Mouse (Mus musculus) retina, postnatal 7 days (tissue): Measurements from ENCODE around the gene Tmco3.

Source experiments
- DNase-seq: peaks from one replicate; pipeline ENCODE4 v3.0.0-alpha.2; 2012; ENCODE audit warnings: low read depth, low spot score

Gene Tmco3

DNA sequence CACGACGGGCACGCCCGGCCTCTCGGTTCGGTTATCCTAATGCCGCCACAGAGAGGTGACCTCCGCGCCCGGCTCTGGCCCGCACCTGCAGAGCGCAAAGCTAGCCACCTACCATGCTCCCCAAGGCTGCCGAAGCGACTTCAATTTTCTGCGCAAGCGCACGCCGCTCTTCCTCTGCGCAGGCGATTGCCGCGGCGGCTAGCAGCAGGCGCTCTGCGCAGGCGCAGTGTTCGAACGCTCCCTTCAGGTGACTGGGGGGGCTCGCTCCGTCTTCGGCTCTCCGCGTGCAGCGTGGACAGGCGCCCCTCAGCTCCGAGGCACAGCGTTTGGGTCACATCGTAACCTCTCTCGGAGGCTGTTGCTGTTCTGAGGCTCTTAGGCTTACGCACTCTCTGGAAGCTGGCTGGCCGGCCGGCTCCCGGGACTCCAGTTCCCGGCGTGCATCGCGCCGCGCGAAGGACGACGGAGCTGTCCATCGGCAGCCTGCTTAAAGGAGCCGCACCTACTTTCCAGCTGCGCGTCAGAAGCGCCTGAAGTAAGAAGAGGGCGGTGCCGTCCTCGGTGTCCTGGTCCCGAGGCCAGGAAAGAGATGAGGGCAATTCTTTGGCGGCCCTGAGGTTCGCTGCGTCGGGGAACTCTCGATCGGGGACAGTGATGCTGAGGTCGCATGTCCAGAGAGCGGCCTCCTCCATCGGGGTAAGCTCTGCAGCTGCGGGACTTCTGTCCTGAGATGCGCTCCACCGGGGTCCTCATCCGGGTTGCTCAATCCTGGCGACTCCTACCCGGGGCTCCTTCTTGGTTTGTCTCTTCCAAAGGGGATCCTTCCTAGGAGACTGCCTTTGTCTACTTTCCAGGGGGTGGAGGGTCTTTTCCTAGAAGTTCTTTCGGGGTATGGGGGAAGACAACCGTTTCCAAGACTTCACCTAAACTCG lies at the start of gene Tmco3, which contains the start of gene Dcun1d2:
Tmco3 (plus strand) TSS at position 499 of the 932 bp plus-strand sequence.
Dcun1d2 (minus strand) TSS at position 440 of the 932 bp plus-strand sequence.
- DNase-seq, result peak; percentile 93

DNA sequence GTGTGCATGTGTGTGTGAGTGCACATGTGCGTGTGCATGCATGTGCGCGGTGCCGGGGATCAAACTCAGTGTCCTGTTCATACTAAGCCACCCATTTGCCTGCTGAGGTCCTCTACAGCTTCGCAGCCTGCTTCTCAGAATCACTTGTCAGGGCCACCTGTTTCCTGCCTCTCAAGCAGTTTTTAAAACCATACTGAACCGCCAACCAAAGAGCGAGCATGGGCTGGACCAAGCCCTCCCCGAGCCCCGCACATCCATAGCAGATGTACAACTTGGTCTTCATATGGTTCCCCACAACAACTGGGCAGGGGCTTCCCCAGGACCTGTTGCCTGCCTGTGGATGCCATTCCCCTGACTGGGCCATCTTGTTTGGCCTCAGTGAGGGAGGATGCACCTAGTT lies 47.9 kb upstream of the Tmco3 start:
- no peak for DNase-seq

DNA sequence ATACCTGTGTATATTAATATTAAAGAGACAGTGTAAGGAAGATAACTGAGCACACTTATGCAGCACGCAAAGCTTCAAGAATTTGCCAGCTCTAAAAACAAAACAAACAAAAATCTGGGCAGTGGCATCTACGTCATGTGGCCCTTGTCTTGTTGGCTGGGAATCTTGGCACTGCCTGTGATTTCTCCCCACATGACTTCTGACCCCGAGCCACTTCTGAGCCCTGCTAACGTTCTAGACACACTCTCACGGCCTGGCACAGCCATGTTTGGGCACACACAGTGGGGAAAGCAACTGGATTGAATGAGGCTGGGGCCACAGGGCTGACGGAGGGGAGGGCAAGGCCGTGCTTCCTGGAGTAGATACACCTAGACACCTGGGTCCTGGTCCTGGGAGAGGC lies 47.3 kb upstream of the Tmco3 start:
- no peak for DNase-seq

DNA sequence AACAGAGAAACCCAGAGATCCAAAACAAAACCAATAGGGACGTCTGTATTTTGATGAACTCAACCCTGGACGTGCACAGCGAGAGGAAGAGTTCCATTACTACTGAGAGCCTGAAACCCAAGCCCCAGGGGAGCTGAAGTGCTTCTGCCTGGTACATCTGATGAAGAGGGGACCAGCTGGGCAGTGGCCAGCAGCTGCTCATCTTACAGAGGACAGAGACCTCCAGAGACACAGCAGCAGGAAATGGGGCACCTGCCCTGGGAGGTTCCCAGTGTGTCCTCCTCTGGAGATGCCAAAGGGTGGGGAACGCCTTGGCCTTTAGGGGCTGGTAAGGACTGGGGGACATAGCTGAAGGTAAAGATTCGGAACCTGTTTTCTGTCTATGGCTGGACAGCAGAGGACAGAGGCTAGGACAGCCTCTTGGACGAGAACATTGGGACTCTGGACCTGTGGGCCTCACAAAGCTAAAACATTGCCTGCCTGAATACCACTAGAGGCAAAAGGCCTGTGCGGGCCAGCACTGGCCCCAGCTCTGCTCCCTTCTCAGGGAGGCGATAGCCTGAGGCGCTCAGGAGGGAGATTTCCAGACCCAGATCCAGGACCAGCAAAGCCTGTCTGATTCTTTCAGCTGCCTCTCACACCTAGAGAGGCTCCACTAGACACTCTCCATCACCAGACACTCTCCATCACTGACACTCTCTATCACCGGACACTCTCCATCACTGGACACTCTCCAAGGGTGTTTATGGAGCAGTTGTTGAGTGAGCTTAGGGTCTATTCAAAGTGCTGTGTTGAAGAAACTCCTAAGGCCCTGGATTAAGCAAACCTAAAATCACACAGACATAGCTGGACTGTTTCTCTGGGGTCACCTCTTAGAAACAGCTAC lies 44.8 kb upstream of the Tmco3 start:
- DNase-seq, result no peak

DNA sequence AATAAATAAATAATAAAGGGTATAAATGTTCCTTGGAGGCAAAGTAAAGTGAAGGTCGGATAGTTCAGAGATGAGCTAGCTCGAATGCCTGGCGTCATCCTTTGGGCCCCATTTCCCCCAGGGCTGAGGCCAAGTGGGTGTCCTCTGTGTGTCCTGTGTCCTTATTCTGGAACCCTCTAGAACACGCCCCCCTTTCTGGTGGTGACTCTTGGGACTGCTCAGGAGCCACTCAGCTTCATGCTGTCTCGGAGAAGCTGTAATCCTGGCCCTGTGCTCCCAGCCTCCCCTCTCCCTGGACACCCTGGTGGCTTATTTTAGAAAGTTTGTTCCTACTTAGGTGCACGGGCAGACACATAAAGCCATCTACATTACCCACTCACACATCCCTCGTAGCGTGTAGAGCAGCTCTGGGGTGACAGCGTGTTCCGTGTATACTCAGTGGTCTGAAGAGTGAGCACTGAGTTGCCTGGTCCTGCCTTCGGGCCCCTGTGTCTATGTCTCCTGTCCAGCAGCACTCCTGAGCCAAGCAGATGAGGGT lies 43.6 kb upstream of the Tmco3 start:
- DNase-seq, result no peak

DNA sequence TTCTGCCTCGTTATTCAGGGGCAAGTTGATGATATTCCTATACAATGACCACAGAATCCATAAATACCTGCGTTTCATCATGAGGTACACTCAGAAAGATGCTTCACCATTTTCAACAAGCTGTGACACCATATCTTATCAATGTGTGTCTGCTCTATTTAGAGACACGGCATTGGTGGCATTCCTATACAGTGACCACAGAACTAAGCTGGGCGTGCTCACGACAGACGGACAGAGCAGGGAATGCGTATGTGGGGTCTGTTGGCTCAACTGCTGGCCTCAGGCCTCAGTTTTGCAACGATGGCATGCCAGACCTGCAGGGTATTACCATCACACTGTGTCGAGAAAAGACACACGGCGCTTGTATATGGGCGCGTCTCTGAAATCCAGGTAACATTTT lies 35.2 kb upstream of the Tmco3 start:
- DNase-seq, result no peak

DNA sequence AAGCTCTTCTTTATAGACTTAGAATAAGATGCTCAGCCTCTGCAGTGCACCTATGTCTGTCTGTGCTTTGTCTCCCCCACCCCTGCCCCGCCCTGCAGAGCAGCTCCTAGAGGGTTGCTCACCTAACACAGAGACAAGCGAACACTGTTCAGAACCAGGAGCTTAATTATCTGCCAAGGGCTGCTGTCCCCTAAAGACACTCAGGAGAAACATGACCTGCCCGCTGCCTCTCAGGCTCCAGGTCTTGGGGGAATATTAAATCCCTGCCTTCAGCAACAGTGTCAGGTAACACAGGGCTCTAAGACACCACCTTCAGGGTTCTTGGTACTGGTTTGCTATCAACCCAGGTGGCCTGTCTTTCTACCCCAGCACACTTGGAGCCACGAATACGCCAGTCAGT lies 34.6 kb upstream of the Tmco3 start:
- DNase-seq, result no peak

DNA sequence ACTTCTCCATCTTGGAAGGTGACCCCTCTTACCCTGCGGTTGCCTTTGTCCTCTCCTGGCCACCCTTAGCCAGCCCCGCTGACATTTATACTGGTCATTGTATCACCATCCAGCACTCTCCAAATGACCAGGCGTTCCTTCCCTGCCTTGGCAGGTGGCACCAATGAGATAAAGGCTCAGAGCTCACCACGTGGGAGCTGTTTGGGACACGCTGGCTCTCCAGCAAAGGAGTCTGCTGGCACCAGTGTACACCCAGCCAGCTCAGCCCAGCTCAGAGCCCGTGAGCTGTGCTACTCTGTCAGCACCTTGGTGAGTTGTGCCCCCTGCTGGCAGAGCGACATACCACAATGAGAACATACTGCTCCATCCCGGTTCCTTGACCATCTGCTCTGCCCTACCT lies 34.0 kb upstream of the Tmco3 start, which contains the start of gene Adprhl1:
Adprhl1 (minus strand) TSS at position 144 of the 400 bp plus-strand sequence.
- peak; percentile 71 for DNase-seq

DNA sequence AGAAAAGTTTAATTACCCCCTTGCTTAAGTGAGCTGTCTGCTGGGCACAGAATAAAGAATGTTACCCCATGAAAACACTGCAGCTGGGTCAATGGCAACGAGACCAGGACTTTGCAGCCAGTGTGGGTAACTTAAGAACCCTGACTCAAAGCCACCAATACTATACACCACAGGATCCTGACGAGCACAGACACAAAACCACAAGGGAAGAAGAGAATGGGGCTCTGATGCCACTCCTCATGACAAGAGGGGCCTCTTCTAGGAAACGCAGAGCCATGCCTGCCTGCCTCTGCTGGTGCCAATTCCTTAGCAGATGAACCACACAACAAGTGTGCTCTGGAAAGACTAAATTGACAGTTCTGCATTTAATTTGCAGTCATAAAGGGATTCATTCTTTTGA lies 24.6 kb upstream of the Tmco3 start:
- no peak for DNase-seq

DNA sequence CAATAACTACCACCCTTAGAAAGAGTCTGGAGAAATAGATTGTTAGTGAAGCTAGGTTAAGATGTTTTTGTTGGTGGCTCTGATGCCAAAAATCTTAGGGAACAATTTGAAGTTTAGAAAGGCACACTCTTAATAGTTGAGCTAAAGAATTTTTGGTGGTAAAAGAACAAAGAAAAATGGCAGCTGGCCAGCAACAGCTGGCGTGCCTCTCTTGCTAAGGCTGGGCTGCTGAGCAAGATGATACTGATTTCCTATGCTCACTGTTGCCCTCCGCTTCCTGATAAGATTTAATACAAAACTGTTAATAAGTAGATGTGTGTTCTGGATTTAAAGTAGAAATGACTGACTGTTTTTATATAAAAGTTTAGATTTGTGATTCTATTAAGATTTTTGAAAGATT lies 20.4 kb upstream of the Tmco3 start:
- no peak for DNase-seq

DNA sequence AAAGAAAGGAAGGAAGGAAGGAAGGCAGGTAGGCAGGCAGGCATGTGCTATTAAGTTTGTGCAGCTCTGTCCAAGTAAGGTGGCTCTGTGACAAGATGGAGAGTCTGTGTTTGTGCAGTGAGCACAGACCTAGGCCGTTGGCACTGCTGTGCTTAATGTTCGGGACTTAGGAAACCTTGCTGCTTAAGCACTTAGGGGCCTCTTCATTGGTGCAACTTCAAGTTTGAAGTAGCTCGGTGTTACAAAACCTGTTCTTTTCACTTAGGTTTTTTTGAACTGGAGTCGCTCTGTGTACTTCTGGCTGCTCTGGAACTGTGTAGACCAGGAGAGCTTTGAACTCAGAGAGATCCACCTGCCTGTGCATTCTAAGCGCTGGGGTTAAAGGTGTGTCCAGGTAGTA lies 15.2 kb upstream of the Tmco3 start:
- no peak for DNase-seq

DNA sequence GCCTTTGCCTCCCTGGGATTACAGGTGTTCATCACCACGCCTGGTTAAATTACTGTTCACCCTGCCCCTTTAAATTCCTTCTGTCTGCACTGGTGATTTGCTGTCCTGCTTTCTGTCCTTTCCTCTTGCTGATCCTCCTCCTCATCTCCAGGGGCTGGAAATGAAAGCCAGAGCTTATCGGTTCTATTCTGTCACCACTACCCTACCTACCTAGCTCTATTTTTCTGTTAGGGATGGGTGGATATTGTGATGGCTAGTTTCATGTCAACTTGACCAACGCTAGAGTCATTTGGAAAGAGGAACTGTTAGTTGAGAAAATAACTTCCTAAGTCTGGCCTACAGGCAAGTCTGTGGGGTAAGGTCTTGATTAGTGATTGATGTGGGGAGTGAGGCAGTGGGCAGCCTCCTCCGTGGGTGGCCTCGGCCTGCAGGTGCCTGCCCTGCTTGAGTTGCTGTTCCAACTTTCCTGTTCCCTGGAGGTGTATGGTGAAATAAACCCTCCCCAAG lies 11.0 kb upstream of the Tmco3 start:
- DNase-seq, result no peak

DNA sequence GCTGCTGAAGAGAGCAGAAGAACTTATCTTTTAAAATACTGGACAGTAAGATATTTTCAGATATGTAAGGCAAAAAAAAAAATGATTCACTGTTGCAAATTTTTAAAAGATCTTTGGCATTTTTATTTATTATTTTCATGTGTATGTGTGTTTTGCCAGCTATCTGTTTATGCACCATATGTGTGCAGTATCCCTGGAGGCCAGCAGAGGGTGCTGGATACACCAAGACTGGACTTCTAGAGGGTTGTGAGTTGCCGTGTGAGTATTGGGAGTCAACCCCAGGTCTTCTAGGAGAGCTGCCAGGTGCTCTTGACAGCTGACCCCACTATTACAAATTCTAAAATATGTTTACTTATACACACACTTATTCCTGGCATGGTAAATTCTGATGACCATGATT lies 4.8 kb upstream of the Tmco3 start:
- no peak for DNase-seq

DNA sequence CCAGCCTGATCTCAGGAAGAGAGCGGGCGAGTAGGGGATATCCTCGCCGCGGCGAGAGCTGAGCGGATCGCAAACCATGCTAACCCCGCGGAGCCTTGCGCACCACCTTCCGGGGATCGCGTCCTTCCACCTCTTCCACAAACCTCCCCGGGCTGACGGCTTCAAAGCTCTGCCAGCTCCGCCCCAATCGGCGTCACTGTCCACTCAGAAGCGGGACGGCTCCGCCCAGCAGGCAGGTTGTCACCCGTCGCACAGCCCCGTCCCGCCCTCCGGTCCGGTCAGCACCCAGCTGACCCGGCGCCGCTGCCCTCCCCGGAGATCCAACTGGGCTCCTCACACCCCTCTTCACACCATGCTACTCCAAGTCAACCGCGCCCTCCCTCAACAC lies 692 bp upstream of the Tmco3 start:
- peak; percentile 82 for DNase-seq

DNA sequence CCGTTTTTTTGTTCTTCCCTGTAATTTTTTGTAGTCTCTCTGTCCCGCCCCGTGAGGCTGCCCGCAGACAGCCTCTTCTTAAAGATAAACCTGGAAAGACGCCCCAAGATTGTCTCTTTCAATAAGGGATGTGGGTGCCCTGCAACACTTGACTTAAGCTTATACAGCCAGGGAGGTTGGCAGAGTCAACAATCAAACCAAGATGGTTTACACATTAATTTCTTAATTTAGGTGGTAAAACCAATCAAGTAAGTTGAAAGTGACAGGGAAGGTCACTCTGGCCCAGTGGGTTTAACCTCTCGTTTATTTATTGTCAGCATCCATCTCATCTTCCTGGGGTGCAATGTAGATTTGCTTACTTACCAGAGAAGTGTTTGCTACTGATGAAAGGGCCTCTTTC lies 656 bp downstream of the Tmco3 start:
- DNase-seq, result no peak

DNA sequence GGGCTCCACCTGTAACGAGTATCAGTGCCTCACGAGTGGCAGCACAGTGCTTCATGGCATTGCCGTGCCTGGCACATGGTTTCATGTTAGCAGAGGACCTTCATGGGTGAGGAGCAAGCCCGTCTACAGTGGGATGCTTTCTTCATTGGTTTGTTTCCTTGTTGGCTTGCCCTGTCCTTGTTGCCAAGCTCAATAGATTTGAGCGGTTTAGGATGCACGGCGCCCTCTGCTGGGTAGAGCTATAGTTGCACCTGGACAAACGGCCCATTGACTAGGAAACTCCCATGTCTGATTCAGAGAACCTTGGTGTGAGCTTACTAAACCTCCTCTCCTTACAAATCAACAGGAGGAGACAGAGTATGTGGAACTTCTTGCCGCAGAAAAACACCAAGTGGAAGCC lies 4.4 kb downstream of the Tmco3 start:
- DNase-seq, result peak; percentile 65

DNA sequence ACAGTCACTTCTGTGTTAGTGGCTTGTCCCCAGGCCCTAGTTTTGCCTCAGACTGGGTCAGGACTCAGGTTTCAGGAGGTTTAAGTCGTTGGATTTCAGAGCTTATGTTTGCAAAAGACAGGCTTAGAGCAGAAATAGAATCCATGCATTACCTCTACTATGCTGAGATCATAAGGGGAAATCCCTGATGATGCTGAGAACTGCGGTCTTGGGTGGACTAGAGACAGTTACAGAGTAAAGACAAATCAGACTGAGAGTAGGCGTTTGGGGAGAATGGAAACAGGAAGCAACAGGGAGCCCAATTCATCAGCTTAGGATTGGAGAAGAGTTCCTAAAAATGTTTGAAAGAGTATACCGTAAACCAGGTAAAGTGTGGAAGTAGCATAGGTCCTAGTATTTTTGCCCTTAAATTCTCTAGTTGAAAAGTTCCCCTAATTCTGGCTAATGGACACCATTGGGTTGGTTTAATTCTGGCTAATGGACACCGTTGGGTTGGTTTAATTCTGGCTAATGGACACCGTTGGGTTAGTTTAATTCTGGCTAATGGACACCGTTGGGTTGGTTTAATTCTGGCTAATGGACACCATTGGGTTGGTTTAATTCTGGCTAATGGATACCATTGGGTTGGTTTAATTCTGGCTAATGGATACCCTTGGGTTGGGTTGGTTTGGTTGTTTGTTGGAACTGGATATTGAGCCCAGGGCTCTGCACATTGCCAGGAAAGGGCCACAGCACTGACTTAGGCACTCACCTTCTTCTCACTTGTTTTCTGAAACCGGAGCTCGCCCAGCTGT lies 5.9 kb downstream of the Tmco3 start:
- no peak for DNase-seq

DNA sequence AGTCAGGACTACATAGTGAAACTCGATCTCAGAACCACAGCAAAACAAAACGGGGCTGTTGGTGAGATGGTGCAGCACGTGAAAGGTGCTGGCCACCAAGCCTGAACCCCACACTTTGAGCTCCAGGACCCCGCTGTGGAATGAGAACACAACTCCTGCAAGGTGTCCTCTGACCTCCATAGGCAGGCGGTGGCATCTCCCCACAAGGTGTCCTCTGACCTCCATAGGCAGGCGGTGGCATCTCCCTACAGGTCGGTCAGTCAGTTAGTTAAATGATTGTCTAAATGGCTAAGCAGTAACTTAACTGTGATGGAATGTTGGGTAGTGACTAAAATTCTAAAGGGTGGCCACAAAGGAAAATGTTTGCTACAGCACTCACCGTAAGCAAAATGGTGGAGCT lies 11.6 kb downstream of the Tmco3 start:
- no peak for DNase-seq

DNA sequence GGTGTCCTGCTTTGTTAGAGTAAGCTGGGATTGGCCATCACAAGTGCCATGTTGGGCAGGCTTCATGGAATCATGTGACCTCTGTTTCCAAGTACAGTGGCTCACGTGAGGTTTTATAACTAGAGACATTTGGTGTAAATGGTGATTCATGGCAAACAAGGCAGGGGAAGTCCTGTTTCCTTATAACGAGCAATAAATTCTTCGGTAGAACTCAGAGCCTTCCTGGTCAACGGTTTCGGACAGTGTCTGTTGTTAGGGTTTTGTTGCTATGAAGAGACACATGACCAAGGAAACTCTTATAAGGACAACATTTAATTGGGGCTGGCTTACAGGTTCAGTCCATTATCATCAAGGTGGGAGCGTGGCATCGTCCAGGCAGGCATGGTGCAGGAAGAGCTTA lies 13.0 kb downstream of the Tmco3 start:
- no peak for DNase-seq

DNA sequence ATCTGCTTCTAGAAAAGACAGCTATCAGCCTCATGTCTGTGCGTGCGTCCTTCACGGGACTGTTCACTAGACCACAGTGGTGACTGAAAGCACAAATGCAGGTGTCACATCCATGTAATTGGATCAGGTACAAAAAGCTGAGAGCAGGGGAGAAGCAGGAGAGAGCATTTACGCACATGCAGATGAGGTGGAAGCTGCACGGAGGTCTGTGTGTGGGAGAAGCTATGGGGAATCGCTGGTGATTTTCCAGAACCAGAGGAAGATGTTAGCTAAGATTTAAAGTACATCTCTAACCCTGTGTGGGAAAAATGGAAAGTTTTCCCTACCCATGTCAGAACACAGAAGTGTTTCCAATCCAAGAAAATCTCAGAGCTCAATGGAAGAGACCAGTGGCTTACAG lies 17.5 kb downstream of the Tmco3 start:
- no peak for DNase-seq

DNA sequence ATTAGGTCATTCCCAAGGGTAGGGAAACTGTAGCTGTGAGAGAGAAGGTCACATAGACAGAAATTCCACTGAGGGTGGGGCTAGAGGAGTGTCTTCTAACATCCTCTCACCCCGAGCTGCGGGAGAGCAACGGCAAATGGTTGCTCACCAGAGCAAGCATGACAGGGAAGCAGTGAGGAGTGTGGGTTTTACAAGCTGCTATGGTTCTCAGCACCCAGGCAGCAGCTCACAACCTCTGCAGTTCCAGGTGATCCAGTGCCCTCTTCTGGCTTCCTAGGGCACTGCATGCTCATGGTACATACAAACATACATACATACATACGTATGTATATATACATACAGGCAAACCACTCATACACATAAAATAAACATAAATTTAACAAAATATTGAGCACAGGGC lies 17.9 kb downstream of the Tmco3 start:
- DNase-seq, result no peak
